Mouse (Mus musculus) T-cell, adult 2 months (primary cell): ENCODE data around the gene Col6a4.

Experiments
- DNase-seq: peaks from one replicate; pipeline ENCODE4 v3.0.0; 2022; ENCODE audit warnings: low spot score

The Col6a4 gene

GRCm38 (mm10) chr9:106096683-106097082, at the start of gene Col6a4:
Gene Col6a4, minus strand, starts transcription at chr9:106096783.
- DNase-seq: no peak

DNA sequence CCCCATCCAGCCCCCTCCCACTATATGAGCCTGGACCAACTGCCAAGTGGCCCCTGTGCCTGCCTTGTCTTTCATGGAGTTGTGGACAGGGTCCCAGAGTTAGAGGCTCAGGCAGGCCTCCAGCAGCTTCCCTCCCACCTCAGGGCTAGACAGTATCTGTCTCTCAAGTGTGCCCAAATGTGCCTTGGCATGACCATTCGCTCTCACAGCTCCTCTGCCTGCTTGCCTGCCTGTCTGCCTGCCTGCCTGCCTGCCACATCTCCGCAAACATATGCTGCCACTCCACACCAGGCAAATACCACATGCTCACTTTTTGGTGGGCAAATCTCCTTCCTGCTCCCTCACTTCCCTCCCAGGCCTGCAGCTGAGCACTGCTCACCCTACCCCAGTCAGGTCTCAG, 49.0 kb upstream of the Col6a4 start:
- DNase-seq: no peak

- no peak for DNase-seq
Observed at GRCm38 (mm10) chr9:106144176-106144575, 47.6 kb upstream of the Col6a4 start.

DNA sequence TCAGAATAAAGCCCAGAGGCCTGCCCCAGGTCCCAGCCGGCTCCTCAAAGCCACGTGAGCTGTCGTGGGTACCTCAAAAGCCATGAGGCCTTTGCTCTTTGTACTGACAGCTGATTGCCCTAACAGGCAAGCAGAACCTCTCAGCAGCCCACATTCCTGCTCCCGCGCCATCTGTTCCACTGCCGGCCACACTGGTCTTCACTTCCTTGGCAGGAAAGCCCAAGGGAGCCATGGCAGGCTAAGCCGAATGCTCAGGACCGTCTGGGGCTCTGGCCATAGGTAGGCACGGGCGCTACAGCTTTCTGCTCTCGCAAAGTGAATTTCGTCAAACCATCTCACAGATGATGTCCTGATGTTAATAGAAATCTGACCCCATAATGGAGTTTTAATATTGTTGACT, 45.4 kb upstream of the Col6a4 start:
- no peak for DNase-seq

GRCm38 (mm10) chr9:106139763-106140162, 43.2 kb upstream of the Col6a4 start:
- no peak for DNase-seq

DNA sequence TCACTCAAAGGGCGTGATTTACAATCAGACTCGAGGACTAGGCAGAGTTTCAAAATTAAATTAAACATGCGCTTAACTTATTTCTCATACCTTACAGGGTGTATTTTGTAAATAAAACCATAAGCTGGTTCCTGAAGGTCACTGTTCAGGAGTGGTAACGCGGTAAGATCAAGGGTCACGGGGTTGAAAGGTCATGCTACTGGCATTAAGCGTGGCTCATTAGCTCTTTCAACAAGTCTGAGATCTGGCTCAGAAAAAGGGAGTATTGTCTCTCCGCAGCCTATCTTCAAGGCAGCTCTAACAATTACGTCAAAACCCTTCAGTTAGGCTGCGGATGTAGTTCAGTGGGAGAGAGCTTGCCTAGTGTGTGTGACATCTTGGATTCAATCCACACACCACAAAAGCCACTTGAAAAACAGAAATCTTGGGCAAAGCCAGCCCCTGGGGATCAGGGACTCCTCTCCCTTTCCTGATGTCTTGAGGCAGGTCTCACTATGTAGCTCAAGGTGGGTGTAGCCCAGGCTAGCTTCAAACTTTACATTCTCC, 41.2 kb upstream of the Col6a4 start:
- DNase-seq: no peak

DNA sequence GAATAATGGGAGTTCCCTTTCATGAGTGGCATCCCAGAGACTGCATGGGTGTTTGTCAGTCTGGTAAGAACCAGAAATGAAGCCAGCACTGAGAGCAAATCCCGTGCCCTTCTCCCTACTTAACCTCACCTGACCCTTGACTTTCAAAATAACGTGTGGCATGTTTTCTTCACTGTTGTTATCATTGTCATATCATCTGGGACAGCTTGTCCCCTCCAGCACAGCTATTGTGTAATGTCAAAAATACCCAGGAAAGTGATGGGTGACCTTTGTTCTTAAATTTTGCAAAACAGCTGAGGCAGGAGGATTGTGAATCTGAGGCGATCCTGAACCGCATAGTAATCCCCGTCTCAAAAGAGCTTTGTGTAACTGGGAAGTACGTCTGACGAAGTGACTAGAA, 33.7 kb upstream of the Col6a4 start:
- DNase-seq: no peak

DNA sequence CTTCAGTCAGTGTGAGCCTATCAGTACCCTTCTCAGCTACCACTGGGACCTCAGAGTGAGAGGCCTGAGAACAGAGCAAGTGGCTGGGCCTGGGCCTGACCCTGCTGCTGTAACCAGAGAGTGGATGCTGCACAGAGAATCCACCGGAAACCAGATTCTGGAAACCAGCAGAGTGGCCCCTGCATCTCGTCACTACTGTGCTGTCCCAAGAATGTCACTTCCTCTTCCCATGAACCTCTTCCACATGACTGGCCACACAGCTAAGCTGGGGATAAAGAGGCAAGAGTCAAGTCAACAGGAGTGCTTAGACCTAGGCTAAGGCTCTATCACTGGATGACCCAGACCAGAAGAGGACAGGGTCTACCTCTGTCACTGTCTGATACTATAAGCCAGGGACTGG, 32.5 kb upstream of the Col6a4 start:
- no peak for DNase-seq

DNA sequence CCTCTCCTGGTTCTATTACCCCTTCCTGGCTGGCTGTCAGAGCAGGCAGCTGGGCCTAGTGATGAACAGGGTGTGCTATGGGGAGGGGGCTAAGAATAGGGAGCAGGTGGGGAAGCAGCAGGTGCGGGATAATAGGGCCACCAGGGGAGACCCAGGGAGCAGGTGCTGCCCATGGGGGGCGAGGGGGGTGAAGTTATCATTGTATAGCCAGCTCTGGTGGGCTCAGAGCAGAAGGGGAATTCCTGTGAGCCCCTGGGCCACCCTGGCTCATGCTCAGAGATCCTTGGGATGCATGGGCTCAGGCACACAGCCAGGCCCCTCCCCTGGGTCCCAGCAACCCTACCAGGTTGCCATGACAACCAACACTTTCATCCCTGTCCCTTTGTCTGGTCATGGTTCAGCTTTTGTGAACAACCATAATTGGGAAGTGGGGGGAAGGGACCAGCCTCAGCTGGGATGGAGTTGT, 30.2 kb upstream of the Col6a4 start:
- no peak for DNase-seq

GRCm38 (mm10) chr9:106123599-106123998, 27.0 kb upstream of the Col6a4 start:
- peak; percentile 23 for DNase-seq

DNA sequence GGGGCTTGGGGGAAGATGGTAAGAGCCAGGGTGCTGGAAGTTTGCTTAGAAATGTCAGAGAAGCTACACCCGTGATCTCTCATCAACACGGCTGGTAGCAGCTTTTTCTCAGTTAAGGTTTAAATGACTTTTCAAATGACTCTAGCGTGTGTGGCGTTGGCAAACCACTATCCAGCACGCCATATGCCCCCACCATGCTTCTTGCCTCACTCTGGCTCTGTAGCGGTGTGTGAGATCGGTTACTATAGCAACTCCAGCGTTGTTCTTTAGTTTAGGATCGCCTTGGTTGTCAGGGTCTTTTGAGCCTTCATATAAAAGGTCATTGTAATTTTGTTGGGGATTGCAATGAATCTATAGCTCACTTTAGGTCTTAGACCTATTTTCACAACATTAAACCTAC, 22.5 kb upstream of the Col6a4 start:
- no peak for DNase-seq

GRCm38 (mm10) chr9:106115801-106116424, 19.3 kb upstream of the Col6a4 start:
- DNase-seq: no peak

GRCm38 (mm10) chr9:106112770-106113423, 16.3 kb upstream of the Col6a4 start:
- DNase-seq: peak; percentile 54

GRCm38 (mm10) chr9:106106241-106106640, 9.7 kb upstream of the Col6a4 start:
- no peak for DNase-seq

DNA sequence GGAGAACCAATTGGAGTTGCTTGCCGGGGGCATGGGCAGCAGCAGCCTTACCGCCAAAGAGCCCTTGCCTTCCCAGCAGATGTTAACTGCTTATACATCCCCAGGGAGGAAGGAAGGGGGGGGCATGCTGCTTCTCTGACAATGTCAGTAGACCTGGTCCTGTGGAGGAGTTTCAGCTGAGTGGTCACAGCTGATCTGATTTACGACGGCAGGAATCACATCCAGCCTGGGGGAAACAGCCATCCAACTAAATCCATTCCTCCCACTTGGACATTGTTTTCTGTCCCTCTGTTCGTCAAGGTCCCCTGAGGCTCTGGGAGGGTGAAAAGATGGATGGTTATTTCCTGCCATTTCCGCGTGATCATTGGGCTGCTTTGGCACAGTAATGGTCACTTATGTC, 7.8 kb upstream of the Col6a4 start:
- no peak for DNase-seq

- no peak for DNase-seq
Observed at GRCm38 (mm10) chr9:106101166-106101565, 4.6 kb upstream of the Col6a4 start.

- no peak for DNase-seq
Observed at GRCm38 (mm10) chr9:106100262-106100661, 3.7 kb upstream of the Col6a4 start.

DNA sequence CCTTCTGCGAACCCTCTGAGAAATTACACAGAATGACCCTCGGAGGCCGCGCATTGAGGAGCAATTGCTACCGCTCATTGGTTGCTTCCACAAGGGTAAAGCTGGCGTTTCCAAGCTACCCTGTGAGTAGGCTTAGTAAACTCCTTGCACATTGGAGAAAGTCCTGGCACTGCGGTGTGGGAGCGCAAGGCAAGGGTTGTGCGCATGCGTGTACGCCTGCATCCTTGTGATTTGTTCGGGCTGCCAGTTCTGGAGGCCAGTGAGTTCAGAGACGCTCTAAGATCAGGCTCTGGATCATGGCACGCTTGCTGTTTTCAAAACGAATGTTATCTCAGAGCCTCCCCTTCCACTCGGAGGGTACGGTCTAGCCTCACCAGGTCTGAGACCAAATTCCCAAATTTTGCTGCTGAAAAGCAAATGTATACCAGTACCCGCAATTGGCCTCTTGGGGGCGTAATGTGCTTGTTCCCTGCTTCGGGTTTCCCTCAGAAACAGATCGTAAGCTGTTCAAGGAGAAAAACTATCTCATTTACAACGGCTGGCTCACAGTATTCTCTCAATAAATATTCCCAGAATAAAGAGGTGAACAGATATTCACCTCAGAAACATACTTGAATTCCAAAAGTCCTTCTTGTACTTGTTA, 2.9 kb upstream of the Col6a4 start:
- DNase-seq: no peak

DNA sequence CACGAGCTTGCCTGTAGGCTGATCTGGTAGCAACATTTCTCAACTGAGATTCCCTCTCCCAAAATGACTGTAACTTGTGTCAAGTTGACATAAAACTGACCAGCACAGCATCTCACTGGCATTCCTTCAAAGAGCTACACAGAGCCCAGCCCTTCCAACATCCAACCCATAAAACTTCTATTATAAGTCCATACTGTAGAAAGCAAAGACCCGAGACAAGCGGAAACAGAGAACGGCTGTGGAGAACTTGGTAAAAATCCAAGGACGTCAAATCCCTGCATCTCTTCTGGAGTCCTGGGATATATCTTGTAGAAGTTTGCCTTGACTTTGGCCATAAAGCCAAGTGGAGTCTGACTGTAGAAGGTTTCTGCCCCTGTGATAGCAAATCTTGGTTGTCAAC, 15.1 kb downstream of the Col6a4 start:
- DNase-seq: no peak

DNA sequence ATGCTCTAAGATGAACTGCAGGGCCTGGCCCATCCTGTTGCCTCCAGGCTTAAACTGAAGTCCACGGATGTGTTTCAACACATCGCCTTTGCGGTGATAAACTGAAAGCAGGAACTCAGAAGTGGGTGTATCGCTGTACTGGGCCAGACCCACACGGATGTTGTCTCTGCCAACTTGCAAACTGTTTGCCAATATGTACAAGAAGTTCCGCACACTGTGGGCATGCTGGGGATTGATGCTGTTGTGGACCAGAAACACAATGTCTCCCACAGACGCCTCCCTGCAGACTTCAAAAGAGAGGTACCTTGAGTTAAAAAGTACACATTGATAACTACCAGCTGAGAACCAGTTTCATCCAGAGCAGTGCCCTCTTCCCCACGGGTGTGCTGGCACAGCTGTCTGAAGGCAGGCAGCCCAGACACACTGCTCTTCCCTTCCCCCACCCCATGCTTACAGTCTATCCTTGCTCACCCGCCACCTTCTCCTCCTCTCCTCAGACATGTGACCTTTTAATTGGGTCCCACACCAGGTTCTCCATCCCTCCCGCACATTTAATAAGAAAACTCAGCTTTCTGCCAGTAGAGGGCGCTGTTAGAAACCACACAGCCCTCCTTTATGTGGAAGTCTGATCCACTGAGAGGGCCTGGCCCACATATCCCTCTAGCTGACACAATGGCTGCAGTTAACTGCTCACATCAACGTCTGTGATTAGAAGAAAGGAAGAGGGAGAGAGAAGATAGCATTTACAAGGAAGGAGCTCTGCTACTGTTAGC, 16.1 kb downstream of the Col6a4 start:
- peak; percentile 32 for DNase-seq

- DNase-seq: no peak
Observed at GRCm38 (mm10) chr9:106077953-106078352, 18.6 kb downstream of the Col6a4 start.

DNA sequence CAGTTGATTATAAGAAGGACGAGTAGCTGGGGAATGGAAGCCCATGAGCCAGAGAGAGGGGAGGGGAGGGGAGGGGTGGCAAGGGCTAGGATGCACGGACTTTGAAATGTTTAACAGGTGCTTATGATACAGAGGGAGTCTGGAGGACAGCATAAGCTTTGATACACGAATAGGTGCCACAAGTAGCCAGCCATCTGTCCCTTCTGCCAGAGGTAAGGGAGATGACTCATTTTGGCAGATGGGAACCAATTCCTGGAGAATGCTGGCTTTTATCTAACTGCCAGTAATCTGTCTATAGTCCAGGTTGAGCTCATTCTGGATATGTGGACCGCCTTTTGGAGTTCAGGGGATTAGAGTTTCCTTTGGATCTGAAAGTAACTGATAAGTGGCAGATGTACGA, 20.3 kb downstream of the Col6a4 start:
- no peak for DNase-seq
